Mouse (Mus musculus): ENCODE measurements at regions not wholly inside any gene's neighbourhood (a gene's known extent, or its start where the extent isn't known, plus 50 kb on each side); places are given as distances from the start of the nearest gene placed in this dataset.
A peak's percentile ranks its signal among the peaks of the same experiment; 100 is the strongest.

DNA sequence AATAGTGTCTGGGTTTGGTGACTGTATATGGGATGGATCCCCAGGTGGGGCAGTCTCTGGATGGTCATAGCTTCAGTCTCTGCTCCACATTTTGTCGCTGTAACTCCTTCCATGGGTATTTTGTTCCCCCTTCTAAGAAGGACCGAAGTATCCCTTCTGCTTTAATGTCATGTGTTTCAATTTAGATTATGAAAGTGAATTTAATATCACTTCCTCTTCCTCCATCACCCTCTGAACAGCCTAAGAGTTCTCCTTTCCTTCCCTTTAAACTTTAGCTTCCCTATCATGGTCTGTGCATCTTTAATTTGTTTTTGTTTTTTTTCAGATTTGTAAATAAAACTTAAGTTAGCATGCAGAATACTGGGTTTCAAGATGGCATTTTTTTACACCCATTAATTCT, 211.0 kb upstream of the Phyhipl start:
- no peaks in the 10 kb centered on the region for H3K27me3 ChIP-seq (replicated peaks)
- ATAC-seq (replicated peaks) = no peak
- no peak overlapping the region for H3K4me3 ChIP-seq
- H3K9me3 ChIP-seq = no peaks in the 10 kb centered on the region
- peaks cover 6% of the 10 kb centered on the region for H3K4me1 ChIP-seq
- WGBS = 95% methylated on average over 2 of the region's 2 CpGs
- H3K4me2 ChIP-seq = no peak overlapping the region
- no peak overlapping the region for H3K27ac ChIP-seq
- no peaks in the 10 kb centered on the region for H3K36me3 ChIP-seq (replicated peaks)
- H3K9ac ChIP-seq = no peak overlapping the region

DNA sequence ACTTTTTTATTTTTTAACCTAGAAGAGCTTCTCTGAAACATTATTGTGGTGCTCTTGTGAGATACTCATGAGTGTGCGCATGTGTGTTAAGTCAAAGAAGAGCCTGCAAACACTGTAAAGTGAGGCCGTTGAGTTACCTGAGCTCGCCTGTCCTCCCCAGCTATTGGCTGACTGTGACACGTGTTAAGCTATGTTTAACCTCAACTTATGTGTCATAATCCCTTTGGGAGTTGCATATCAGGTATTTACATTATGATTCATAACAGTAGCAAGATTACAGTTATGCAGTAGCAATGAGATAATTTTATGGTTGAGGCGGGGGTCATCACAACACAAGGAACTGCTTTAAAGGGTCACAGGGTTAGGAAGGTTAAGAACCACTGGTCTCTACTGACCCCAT, 208.9 kb upstream of the Phyhipl start:
- 92% methylated on average over 5 of the region's 5 CpGs for WGBS
- peaks cover 25% of the 10 kb centered on the region for H3K4me1 ChIP-seq

DNA sequence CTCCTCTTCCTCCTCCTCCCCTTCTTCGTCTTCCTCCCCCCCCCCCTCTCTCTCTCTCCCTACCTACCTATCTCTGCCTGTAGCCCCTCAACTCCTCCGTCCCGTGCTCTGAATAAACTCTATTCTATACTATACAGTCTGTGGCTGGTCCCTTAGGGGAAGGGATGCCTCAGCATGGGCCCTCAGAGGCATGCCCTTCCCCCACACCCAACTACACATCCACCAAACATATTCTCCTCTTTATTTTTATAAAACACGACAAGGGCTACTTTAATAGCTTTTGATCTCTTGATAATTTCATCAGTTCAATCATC, 206.2 kb upstream of the Phyhipl start:
- Histone ChIP-seq H3K27ac (peak overlapping the region; percentile 70; the same call in 1 of the 2 replicates), H3K27me3 (replicated peaks) (no peaks in the 10 kb centered on the region), H3K9ac (no peak overlapping the region), H3K4me2 (no peak overlapping the region), H3K36me3 (replicated peaks) (no peaks in the 10 kb centered on the region), H3K9me3 (no peaks in the 10 kb centered on the region), H3K4me1 (peaks cover 25% of the 10 kb centered on the region), H3K4me3 (no peak overlapping the region)
- WGBS = 38% methylated on average over 3 of the region's 4 CpGs
- peak; percentile 51 for ATAC-seq (replicated peaks)

More for the DNA sequence above, 208.9 kb upstream of the Phyhipl start:
- Histone ChIP-seq H3K36me3 (replicated peaks) (no peaks in the 10 kb centered on the region), H3K27me3 (replicated peaks) (no peaks in the 10 kb centered on the region), H3K4me2 (no peak overlapping the region), H3K9me3 (no peaks in the 10 kb centered on the region), H3K27ac (no peak overlapping the region), H3K9ac (no peak overlapping the region), H3K4me3 (no peak overlapping the region)
- ATAC-seq (replicated peaks) = no peak

DNA sequence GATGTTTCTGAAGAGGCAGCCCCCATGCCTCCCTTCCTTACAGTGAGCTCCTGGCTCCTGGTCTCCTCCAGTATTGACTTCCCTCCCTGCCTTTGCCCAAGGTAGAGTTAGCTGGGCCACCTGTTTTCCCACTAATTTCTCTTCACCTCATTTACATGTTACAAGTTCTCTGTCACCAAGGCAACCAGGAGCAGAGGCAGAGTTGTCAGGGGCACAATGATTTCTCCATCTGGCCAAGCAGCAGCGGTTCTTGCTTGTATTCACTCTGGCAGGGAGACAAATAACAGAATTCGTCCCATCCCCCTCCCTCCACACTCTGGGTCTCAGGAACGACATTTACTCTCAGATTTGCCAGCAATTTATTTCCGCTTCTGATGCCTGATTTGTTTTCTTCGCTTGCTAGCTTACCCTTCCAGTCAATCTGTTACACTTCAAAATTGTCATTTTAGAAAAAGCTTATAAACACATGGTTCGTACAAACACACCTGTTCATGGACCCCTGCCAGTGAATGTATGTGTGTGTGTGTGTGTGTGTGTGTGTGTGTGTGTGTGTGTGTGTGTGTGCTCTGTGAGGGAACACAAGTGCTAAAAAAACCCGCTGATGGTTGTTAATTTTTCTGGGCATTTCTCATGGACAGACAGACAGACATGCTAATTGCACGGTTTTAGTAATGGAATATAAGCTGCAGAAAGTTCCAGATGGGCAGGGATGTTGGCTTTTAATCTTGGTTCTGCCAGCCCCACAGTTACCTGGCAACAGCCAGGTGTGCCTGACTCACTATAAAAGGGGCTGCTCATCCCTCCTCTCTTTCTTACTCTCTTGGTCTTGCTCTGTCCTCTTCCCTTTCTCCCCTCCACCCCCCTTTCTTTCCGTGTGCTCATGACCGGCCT, 205.6 kb upstream of the Phyhipl start:
- no peaks in the 10 kb centered on the region for H3K36me3 ChIP-seq (replicated peaks)
- H3K9ac ChIP-seq = no peak overlapping the region
- ATAC-seq (replicated peaks) = peak; percentile 79
- no peaks in the 10 kb centered on the region for H3K27me3 ChIP-seq (replicated peaks)
- WGBS = 40% methylated on average over 10 of the region's 10 CpGs
- H3K4me2 ChIP-seq = peak overlapping the region; percentile 17
- no peaks in the 10 kb centered on the region for H3K9me3 ChIP-seq
- no peak overlapping the region for H3K4me3 ChIP-seq
- peaks cover 25% of the 10 kb centered on the region for H3K4me1 ChIP-seq
- H3K27ac ChIP-seq = peak overlapping the region; percentile 70

DNA sequence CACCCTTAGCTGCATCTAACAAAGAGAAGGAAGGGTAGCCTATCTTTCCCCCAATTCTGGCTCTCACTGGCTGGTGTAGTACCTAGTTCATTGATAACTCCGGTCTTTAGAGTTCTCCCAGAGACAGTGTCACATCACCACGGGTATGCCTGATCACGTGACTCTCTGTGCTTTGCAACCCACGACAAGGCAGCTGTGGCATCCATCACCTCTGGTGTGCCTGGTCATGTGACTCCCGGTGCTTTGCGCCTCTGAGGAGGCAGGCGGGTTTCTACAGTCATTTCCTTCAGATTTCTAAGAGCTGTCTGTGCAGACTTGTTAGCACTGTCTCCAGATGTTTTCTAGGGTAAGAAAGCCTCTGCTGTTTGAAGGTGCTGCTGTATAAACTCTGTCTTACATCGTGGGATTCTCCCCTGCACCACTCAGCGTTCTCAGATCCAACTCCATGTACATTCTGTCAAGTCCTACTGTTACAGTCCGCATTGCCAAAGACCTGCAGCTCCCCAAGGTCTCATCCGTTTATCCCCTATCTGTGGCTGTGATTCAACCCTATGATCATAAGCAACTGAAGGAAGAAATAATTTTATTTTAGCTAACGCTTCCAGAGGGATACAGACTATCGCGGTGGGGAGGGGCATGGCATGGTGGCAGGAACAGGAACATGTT, 201.5 kb upstream of the Phyhipl start:
- no peaks in the 10 kb centered on the region for H3K36me3 ChIP-seq (replicated peaks)
- ATAC-seq (replicated peaks) = no peak
- no peak overlapping the region for H3K4me2 ChIP-seq
- H3K9ac ChIP-seq = no peak overlapping the region
- no peak overlapping the region for H3K27ac ChIP-seq
- H3K9me3 ChIP-seq = no peaks in the 10 kb centered on the region
- H3K27me3 ChIP-seq (replicated peaks) = no peaks in the 10 kb centered on the region
- WGBS = 77% methylated on average over 14 of the region's 14 CpGs
- no peak overlapping the region for H3K4me3 ChIP-seq
- H3K4me1 ChIP-seq = peaks cover 24% of the 10 kb centered on the region

DNA sequence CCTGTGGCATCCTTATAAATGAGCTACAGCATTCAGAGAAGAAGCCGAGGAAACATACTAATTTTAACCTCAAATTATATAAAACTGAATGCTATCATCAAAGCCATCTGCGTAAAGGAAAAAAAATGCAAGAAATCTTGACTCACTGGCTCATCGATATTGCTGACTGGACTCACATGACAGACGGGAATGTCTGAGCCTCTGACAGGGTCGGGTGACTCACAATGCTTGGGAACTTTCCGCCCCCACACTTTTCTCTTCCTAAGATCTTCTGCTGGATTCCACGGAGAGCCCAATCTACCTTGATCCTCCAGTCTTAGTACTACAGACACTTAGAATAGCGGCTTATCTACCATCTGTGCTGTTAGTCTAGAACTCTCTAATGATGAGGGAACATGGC, 200.2 kb upstream of the Phyhipl start:
- no peaks in the 10 kb centered on the region for H3K9me3 ChIP-seq
- H3K27me3 ChIP-seq (replicated peaks) = no peaks in the 10 kb centered on the region
- H3K27ac ChIP-seq = no peak overlapping the region
- H3K4me2 ChIP-seq = no peak overlapping the region
- H3K9ac ChIP-seq = no peak overlapping the region
- ATAC-seq (replicated peaks) = no peak
- no peaks in the 10 kb centered on the region for H3K36me3 ChIP-seq (replicated peaks)
- WGBS = 85% methylated on average over 8 of the region's 8 CpGs
- peaks cover 11% of the 10 kb centered on the region for H3K4me1 ChIP-seq
- H3K4me3 ChIP-seq = no peak overlapping the region

DNA sequence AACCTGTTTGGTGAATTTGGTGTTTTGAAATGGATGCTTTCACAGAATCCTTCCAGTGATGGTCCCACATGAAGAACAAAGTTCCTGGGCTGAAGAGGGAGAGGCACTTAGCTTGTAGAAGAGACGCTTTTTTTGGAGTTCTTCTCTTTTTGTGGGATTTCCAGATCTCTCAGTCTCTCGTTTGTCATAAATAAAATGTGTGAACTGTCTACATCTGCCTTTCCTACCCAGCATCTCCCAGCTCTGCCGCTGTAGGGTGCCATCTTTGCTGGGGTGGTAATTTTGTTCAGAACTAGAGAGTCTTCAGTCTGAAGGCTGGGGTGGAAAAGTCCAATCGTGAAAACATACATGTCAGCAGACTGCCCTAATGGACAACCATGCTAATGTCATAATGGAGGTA, 197.8 kb upstream of the Phyhipl start:
- no peak for ATAC-seq (replicated peaks)
- Histone ChIP-seq H3K4me2 (no peak overlapping the region), H3K27me3 (replicated peaks) (no peaks in the 10 kb centered on the region), H3K27ac (no peak overlapping the region), H3K4me3 (no peak overlapping the region), H3K9me3 (no peaks in the 10 kb centered on the region), H3K9ac (no peak overlapping the region), H3K4me1 (no peaks in the 10 kb centered on the region), H3K36me3 (replicated peaks) (no peaks in the 10 kb centered on the region)
- 92% methylated on average over 4 of the region's 4 CpGs for WGBS

DNA sequence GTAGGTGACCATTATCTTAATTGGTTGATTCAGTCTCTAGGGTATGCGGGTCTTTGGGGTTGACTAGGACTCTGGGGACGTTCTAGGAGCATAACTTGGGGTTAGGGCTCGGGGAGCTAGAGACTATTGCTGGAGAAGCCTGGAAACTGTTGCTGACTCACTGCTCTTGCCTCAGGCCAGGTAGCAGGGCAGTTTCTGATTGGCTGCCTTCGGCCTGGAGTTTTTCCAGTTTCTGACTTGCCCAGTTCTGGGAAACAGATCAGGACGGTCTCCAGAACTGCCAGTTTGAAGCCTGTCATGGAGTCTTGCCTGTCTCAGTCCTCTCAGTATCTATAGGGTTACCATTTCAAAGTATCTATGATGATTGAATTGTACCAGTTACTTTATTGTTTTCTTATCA, 192.4 kb upstream of the Phyhipl start:
- no peak for ATAC-seq (replicated peaks)
- H3K36me3 ChIP-seq (replicated peaks) = no peaks in the 10 kb centered on the region
- H3K27ac ChIP-seq = no peak overlapping the region
- H3K9ac ChIP-seq = no peak overlapping the region
- no peaks in the 10 kb centered on the region for H3K9me3 ChIP-seq
- 90% methylated on average over 5 of the region's 5 CpGs for WGBS
- no peaks in the 10 kb centered on the region for H3K27me3 ChIP-seq (replicated peaks)
- H3K4me2 ChIP-seq = no peak overlapping the region
- no peaks in the 10 kb centered on the region for H3K4me1 ChIP-seq
- no peak overlapping the region for H3K4me3 ChIP-seq

DNA sequence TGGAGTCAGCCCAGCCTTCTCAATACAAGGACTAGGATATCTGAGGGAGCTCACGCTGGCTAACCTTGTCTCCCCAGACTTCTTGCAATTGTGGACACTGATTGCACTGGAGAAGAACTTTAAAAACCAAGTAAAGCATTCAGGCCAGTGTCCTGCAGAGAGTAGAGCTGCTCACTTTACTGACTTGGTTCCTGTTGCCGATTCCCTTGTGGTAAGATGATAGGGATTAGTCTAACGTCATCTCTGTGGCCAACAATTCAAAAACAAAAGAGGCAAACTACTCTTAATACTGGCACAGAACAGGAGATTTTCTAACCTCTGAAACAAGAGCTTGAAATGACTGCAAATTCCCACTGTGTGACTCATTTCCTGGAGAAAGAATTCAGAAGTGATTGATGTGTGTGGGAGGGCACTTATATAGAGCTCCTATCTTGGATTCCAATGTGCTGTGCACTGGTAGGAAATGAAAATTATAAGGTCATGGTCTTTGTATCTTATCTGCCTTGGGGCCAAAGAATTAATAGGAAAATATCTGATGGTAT, 191.6 kb upstream of the Phyhipl start:
- no peak for ATAC-seq (replicated peaks)
- Histone ChIP-seq H3K9me3 (no peaks in the 10 kb centered on the region), H3K4me2 (no peak overlapping the region), H3K9ac (no peak overlapping the region), H3K4me3 (no peak overlapping the region), H3K27me3 (replicated peaks) (no peaks in the 10 kb centered on the region), H3K36me3 (replicated peaks) (no peaks in the 10 kb centered on the region), H3K4me1 (no peaks in the 10 kb centered on the region), H3K27ac (no peak overlapping the region)
- 68% methylated on average over 3 of the region's 3 CpGs for WGBS

DNA sequence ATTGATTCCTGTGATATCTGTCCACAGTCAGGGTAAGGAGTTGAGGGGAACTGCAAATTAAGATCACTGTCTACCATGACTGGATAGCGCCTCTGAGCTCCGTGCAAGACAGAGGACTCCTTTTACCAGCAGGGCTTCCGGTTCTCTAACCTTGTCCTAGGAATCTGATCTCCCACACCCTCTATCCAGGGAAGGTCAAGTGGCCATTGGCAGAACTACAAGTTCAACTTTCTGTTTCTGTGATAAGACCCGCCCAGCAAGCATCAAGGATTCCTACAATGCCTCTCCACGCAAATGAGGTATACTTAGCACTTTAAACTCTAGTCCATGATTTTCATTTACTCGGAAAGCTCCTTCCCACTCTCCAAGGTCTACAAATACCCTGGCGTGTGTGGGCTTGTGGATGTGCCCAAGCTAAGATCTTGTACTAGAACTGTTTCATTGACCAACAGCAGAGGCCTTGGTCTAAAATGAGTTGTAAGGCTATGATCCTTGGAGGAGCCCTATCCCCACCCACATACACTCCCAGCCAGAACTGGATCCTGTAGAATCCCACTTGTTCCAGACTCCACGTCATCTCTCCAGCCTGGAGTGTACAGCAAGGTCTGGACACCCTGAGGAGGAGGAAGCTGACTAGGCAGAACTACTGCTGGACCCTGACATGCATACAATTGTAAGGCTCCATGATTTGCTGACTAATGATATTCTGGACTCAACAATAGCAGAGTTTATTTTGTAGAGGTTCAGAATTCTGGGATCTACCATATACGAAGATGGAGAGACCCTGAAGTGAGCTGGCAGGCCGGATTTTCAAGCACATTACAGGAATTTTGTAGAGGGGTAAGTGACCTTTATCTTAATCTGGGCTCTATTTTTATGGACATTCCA, 190.8 kb upstream of the Phyhipl start:
- Histone ChIP-seq H3K9ac (no peak overlapping the region), H3K4me3 (no peak overlapping the region), H3K4me2 (no peak overlapping the region), H3K9me3 (no peaks in the 10 kb centered on the region), H3K27me3 (replicated peaks) (no peaks in the 10 kb centered on the region), H3K36me3 (replicated peaks) (no peaks in the 10 kb centered on the region), H3K27ac (no peak overlapping the region), H3K4me1 (no peaks in the 10 kb centered on the region)
- no peak for ATAC-seq (replicated peaks)
- WGBS = 92% methylated on average over 10 of the region's 10 CpGs

DNA sequence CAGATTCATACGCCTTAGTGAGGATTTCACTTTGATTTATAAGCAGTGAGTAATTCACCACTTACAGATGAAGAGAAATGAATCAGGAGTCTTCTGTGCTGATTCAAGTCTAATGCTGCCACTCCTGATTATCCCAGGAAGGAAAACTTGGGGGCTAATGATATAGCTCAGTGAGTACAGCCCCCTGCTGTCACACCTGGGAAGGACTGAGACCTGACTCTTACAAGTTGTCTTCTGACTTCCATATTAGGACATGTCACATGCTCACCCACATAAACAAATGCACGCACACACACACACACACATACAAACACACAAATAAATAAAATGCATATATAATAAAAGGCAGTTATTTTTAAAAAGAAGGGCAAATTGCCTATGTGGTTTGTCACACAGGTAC, 188.1 kb upstream of the Phyhipl start:
- Histone ChIP-seq H3K36me3 (replicated peaks) (no peaks in the 10 kb centered on the region), H3K9me3 (no peaks in the 10 kb centered on the region), H3K27me3 (replicated peaks) (no peaks in the 10 kb centered on the region), H3K27ac (no peak overlapping the region), H3K4me1 (no peaks in the 10 kb centered on the region), H3K4me3 (no peak overlapping the region), H3K9ac (no peak overlapping the region), H3K4me2 (no peak overlapping the region)
- ATAC-seq (replicated peaks) = no peak
- WGBS = 85% methylated on average over 2 of the region's 2 CpGs

DNA sequence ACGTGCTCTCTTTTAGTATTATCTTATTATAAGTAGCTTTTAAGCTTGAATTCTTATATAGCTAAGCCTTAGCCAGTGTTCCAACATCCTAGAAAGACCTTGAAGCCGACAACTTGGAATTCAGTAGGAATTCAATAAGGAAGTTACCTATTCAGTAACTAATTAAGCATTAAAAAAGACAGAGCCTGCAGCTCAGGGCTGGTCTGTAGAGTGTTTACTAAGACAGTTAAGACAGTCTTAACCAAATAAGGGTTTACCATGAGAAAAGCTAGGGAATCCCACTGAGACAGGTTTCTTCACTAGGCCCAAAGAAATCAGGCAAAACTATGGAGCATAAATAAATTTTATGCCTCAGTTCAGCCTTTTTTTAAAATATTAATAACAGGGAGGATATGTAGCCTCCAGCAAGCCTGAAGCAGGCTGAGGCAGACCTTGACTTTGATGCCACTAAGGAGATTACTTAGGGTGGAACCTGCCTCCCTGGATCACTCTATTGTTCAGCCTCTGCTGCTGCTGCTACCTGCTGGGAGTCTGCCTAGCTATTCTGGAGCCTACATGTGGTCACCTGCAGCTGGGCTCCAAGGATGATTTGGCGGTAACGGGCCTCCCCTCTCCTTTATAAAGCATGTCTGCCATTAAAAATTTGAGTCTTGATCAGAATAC, 186.5 kb upstream of the Phyhipl start:
- 86% methylated on average over 4 of the region's 4 CpGs for WGBS
- H3K27ac ChIP-seq = no peak overlapping the region
- no peak overlapping the region for H3K9ac ChIP-seq
- no peak overlapping the region for H3K4me2 ChIP-seq
- no peaks in the 10 kb centered on the region for H3K4me1 ChIP-seq
- H3K27me3 ChIP-seq (replicated peaks) = no peaks in the 10 kb centered on the region
- no peaks in the 10 kb centered on the region for H3K36me3 ChIP-seq (replicated peaks)
- H3K4me3 ChIP-seq = no peak overlapping the region
- no peaks in the 10 kb centered on the region for H3K9me3 ChIP-seq
- no peak for ATAC-seq (replicated peaks)
